Mouse (Mus musculus): Measurements from ENCODE around the gene Hist1h4f.
"Not testable (repeated sequence)": the region's sequence is repeated elsewhere in the genome, so short reads cannot be mapped to it uniquely, and the experiment has no call there.

The Hist1h4f gene

GRCm38 (mm10) chr13:23575864-23576313 lies 24.4 kb upstream of the Hist1h4f start:
- DNase-seq = peak in 1 of 2 experiments; percentile 38

GRCm38 (mm10) chr13:23575271-23575851 lies 23.9 kb upstream of the Hist1h4f start, which contains the start of gene Hist1h3d:
Gene Hist1h3d (plus strand): TSS chr13:23575763.
- DNase-seq = peak; percentile 74 to 77

GRCm38 (mm10) chr13:23574546-23575170 lies 23.2 kb upstream of the Hist1h4f start:
- peak; percentile 51 to 54 for DNase-seq

GRCm38 (mm10) chr13:23573898-23574524 lies 22.6 kb upstream of the Hist1h4f start, which contains the start of the genes Hist1h2bf and Hist1h2ad:
Gene Hist1h2bf (minus strand): TSS chr13:23574196.
Gene Hist1h2ad (plus strand): TSS chr13:23574381.
- peak; percentile 86 to 88 for DNase-seq

- DNase-seq = peak; percentile 35 to 42
Measured at GRCm38 (mm10) chr13:23573034-23573897, 21.8 kb upstream of the Hist1h4f start.

GRCm38 (mm10) chr13:23572218-23573033 lies 21.0 kb upstream of the Hist1h4f start:
- no peak for DNase-seq

- DNase-seq = peak in 1 of 2 experiments; percentile 47
Measured at GRCm38 (mm10) chr13:23571504-23572217, 20.2 kb upstream of the Hist1h4f start.

- peak; percentile 76 to 82 for DNase-seq
Measured at GRCm38 (mm10) chr13:23571022-23571503, 19.6 kb upstream of the Hist1h4f start, which contains the start of the genes Hist1h2ae and Hist1h2bg. Gene Hist1h2ae (minus strand): TSS chr13:23571220. Gene Hist1h2bg (plus strand): TSS chr13:23571396.

GRCm38 (mm10) chr13:23570261-23571021 lies 19.0 kb upstream of the Hist1h4f start:
- not testable (repeated sequence) for DNase-seq

- DNase-seq = no peak
Measured at GRCm38 (mm10) chr13:23564482-23564881, 13.0 kb upstream of the Hist1h4f start.

GRCm38 (mm10) chr13:23562699-23563462 lies 11.4 kb upstream of the Hist1h4f start:
- DNase-seq = peak; percentile 62 to 63

GRCm38 (mm10) chr13:23561883-23562659 lies 10.6 kb upstream of the Hist1h4f start, which contains the start of gene Hist1h3e:
Gene Hist1h3e (minus strand): TSS chr13:23562369.
- peak; percentile 93 for DNase-seq

- not testable (repeated sequence) for DNase-seq
Measured at GRCm38 (mm10) chr13:23561531-23561882, 10.1 kb upstream of the Hist1h4f start.

GRCm38 (mm10) chr13:23560699-23561098 lies 9.3 kb upstream of the Hist1h4f start:
- DNase-seq = not testable (repeated sequence)

- DNase-seq = no peak
Measured at GRCm38 (mm10) chr13:23556906-23557305, 5.5 kb upstream of the Hist1h4f start.

GRCm38 (mm10) chr13:23555839-23556416 lies 4.5 kb upstream of the Hist1h4f start:
- peak; percentile 65 to 72 for DNase-seq

- peak; percentile 75 to 77 for DNase-seq
Measured at GRCm38 (mm10) chr13:23554925-23555838, 3.7 kb upstream of the Hist1h4f start.
